Mouse (Mus musculus) limb, embryonic 14.5 days (tissue): ENCODE data around the gene Lrig1. TPM values are rescaled to one million over a fixed set of nuclear protein-coding genes. Genes with fewer than 3 reads are reported as not detected.

Experiments
- ATAC-seq: fragments of 200-750 bp; cut with Nextera tagmentation; 2 replicates; pipeline ENCODE4 v1.8.0; 2017; ENCODE audit warnings: low read depth, moderate number of reproducible peaks, moderate TSS enrichment; ENCODE audit not compliant: low FRiP score
- DNase-seq: peaks from one replicate; pipeline ENCODE4 v3.0.0-alpha.2; 2015; ENCODE audit warnings: low spot score
- H3K27ac ChIP-seq: fragments of 300-500 bp; sonication (generic); replicated peaks from 2 replicates; pipeline ENCODE4 v1.5.1; 2014; ENCODE audit warnings: low read depth, mild to moderate bottlenecking, low read length, moderate library complexity, mixed read lengths
- H3K27me3 ChIP-seq: fragments of 300-500 bp; sonication (generic); 2 replicates; pipeline ENCODE4 v1.6.1; 2014; ENCODE audit warnings: low read length, mixed read lengths; ENCODE audit not compliant: control insufficient read depth, insufficient read depth
- H3K36me3 ChIP-seq: fragments of 300-500 bp; sonication (generic); 2 replicates; pipeline ENCODE4 v1.6.1; 2014; ENCODE audit warnings: mild to moderate bottlenecking, low read length, moderate library complexity, mixed read lengths; ENCODE audit not compliant: control insufficient read depth, insufficient read depth
- H3K4me1 ChIP-seq: fragments of 300-500 bp; sonication (generic); 2 replicates; pipeline ENCODE4 v1.6.1; 2014; ENCODE audit warnings: antibody characterized with exemption, low read length, mixed read lengths; ENCODE audit not compliant: control insufficient read depth, insufficient read depth
- H3K4me2 ChIP-seq: fragments of 300-500 bp; sonication (generic); replicated peaks from 2 replicates; pipeline ENCODE4 v1.6.1; 2014; ENCODE audit warnings: low read depth, mild to moderate bottlenecking, low read length, moderate library complexity; ENCODE audit not compliant: severe bottlenecking
- H3K4me3 ChIP-seq: fragments of 300-500 bp; sonication (generic); replicated peaks from 2 replicates; pipeline ENCODE4 v1.5.1; 2014; ENCODE audit warnings: low read length
- H3K9ac ChIP-seq: fragments of 300-500 bp; sonication (generic); 2 replicates; pipeline ENCODE4 v1.6.1; 2014; ENCODE audit warnings: mild to moderate bottlenecking, low read depth, low read length, moderate library complexity; ENCODE audit not compliant: severe bottlenecking
- H3K9me3 ChIP-seq: fragments of 300-500 bp; sonication (generic); 2 replicates; pipeline ENCODE4 v1.6.1; 2016; ENCODE audit warnings: low read length; ENCODE audit not compliant: control insufficient read depth
- POLR2A ChIP-seq: fragments of 200-500 bp; IDR thresholded peaks from 2 replicates; pipeline ENCODE4 v1.8.0; 2012; ENCODE audit warnings: inconsistent platforms, mild to moderate bottlenecking, moderate library complexity, borderline replicate concordance; ENCODE audit not compliant: insufficient read depth, insufficient read length; ENCODE audit errors: extremely low read depth
- WGBS: fragments of 180-500 bp; shearing (Covaris S2); extraction: QIAGEN DNeasy Blood & Tissue Kit; methylation state at CpG from one replicate; pipeline ENCODE4 v1.1.7; 2014; 5-methylcytosine and 5-hydroxymethylcytosine counted together
- polyA plus RNA-seq, 2 experiments: library from polyadenylated mRNA; depleted of rRNA in 1 of 2; stranded (reverse) in 1 of 2; unstranded in 1 of 2; fragments of >200 nt; fragmentation: Nextera tagmentation in 1 of 2; extraction: Ambion mirVana in 1 of 2; gene quantifications; 2 replicates each; pipeline versions ENCODE4 v1.2.1 to v1.2.3; 2012 to 2014

Lrig1 gene
- polyA plus RNA-seq, 2 experiments, result 35.1 to 49.4 TPM

DNA sequence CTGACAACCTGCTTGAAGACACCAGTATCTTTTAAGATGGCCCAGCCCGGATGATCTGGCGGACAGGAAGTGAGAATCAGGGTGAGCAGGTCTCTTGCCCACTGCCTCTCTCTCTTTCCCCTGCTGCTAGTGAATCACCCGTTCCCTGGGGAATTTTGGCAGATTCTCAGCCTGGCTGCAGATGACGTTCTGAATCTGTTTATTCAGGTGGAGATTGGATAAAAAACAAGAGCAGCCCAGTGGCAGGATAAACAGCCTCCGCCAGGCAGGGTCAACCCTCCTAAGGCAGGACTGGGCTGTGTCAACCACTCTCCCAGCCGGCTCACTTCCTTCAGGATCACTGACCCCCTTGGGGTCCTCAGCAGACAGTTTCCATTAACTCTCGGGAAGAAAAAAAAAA lies 59.7 kb downstream of the Lrig1 start:
- Histone ChIP-seq H3K27me3 (no peaks in the 10 kb centered on the region), H3K9ac (no peak overlapping the region), H3K4me2 (no peak overlapping the region), H3K4me3 (no peak overlapping the region), H3K4me1 (peaks cover 22% of the 10 kb centered on the region), H3K36me3 (no peaks in the 10 kb centered on the region; the same call in 1 of the 2 replicates), H3K27ac (no peak overlapping the region), H3K9me3 (no peaks in the 10 kb centered on the region)
- WGBS, result 27% methylated on average over 7 of the region's 7 CpGs
- DNase-seq (no peak), ATAC-seq (no peak)
- TF ChIP-seq POLR2A, result no peak

DNA sequence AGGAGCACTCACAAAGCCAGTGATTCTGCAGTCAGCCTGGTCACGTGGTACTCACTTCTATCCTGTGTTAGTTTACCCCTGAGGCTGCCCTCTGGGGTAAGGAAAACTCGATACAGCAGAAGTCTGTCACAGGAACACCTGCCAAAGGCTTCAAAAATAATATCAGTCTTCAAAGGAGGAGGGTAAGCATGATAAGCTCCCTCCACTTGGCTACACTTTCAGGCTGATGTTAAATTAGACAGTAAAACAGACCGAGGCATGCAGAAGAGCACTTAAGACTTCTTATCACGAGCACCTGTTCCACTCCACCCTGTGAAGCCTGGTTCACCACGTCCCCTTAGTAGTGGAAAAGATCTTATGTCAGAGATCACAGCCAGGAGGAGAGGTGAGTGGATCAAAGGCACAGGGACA lies 62.9 kb downstream of the Lrig1 start:
- H3K4me2 ChIP-seq, result no peak overlapping the region
- WGBS, result 36% methylated on average over 5 of the region's 5 CpGs
- no peaks in the 10 kb centered on the region for H3K9me3 ChIP-seq
- ATAC-seq (peak; percentile 10; the same call in 1 of the 2 replicates), DNase-seq (no peak)
- no peaks in the 10 kb centered on the region; the same call in 1 of the 2 replicates for H3K36me3 ChIP-seq
- H3K4me1 ChIP-seq, result peaks cover 17% of the 10 kb centered on the region
- no peak for TF ChIP-seq POLR2A
- H3K4me3 ChIP-seq, result no peak overlapping the region
- no peak overlapping the region for H3K9ac ChIP-seq
- H3K27ac ChIP-seq, result no peak overlapping the region
- no peaks in the 10 kb centered on the region for H3K27me3 ChIP-seq

- no peak for ATAC-seq
- no peaks in the 10 kb centered on the region; the same call in 1 of the 2 replicates for H3K36me3 ChIP-seq
- H3K4me1 ChIP-seq, result peaks cover 21% of the 10 kb centered on the region
- H3K9me3 ChIP-seq, result no peaks in the 10 kb centered on the region
- WGBS, result 81% methylated on average over 1 of the region's 1 CpGs
- H3K27ac ChIP-seq, result no peak overlapping the region
- no peak for TF ChIP-seq POLR2A
- no peak for DNase-seq
- no peaks in the 10 kb centered on the region for H3K27me3 ChIP-seq
- H3K9ac ChIP-seq, result no peak overlapping the region
- H3K4me2 ChIP-seq, result no peak overlapping the region
- no peak overlapping the region for H3K4me3 ChIP-seq
These were observed 64.6 kb downstream of the Lrig1 start for GRCm38 (mm10) chr6:94635343-94635742.

GRCm38 (mm10) chr6:94634710-94635109 lies 65.2 kb downstream of the Lrig1 start:
- Histone ChIP-seq H3K27ac (no peak overlapping the region), H3K4me2 (no peak overlapping the region), H3K9me3 (no peaks in the 10 kb centered on the region), H3K27me3 (no peaks in the 10 kb centered on the region), H3K9ac (no peak overlapping the region), H3K4me1 (peaks cover 19% of the 10 kb centered on the region), H3K36me3 (peaks cover 2% of the 10 kb centered on the region; the same call in 1 of the 2 replicates), H3K4me3 (no peak overlapping the region)
- no peak for TF ChIP-seq POLR2A
- DNase-seq, result no peak
- ATAC-seq, result no peak
- 66% methylated on average over 9 of the region's 9 CpGs for WGBS

- WGBS, result 79% methylated on average over 4 of the region's 4 CpGs
- H3K27ac ChIP-seq, result no peak overlapping the region
- TF ChIP-seq POLR2A, result no peak
- H3K4me3 ChIP-seq, result no peak overlapping the region
- no peak overlapping the region for H3K4me2 ChIP-seq
- no peak overlapping the region for H3K9ac ChIP-seq
- ATAC-seq, result no peak
- peaks cover 3% of the 10 kb centered on the region; the same call in 1 of the 2 replicates for H3K36me3 ChIP-seq
- H3K9me3 ChIP-seq, result no peaks in the 10 kb centered on the region
- DNase-seq, result no peak
- no peaks in the 10 kb centered on the region for H3K27me3 ChIP-seq
- H3K4me1 ChIP-seq, result peaks cover 19% of the 10 kb centered on the region
These were observed 65.7 kb downstream of the Lrig1 start for GRCm38 (mm10) chr6:94634274-94634673.

GRCm38 (mm10) chr6:94631779-94632082 lies 68.2 kb downstream of the Lrig1 start:
- ATAC-seq (no peak), DNase-seq (no peak)
- Histone ChIP-seq H3K36me3 (peaks cover 3% of the 10 kb centered on the region; the same call in 1 of the 2 replicates), H3K4me1 (peaks cover 35% of the 10 kb centered on the region), H3K27ac (no peak overlapping the region), H3K4me3 (no peak overlapping the region), H3K4me2 (no peak overlapping the region), H3K9ac (no peak overlapping the region), H3K27me3 (no peaks in the 10 kb centered on the region), H3K9me3 (no peaks in the 10 kb centered on the region)
- 87% methylated on average over 6 of the region's 6 CpGs for WGBS
- TF ChIP-seq POLR2A, result no peak
